In the genomic region with DNA sequence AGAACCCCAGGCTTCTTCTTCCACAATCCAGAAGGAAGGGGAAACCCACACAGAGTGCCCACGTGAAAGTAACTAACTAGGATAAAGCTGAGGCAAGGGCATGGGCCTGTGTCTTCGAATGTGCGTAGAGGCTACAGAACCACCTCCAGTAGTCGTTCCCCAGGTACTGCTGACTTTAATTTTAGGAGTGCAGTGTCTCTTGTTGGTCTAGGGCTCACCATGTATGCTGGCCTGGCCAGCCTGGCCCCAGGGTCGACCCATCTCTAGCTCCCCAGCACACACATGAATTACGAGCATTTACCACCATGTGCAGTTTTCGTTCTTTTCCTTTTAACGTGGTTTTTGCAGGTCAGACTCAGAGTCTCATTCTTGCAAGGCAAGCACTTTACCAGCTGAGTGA, we compare ENCODE assay signal across 22 mouse cellular contexts.
A peak's percentile ranks its signal among the peaks of the same experiment; 100 is the strongest.
DNase-seq lines count a peak whose midpoint lies in the region; ATAC-seq and TF ChIP-seq lines count a peak whose summit lies in the region.
"Had no signal": no experiment of that assay in that cellular context is flagged by ENCODE, and none has a peak within 500 bp of the region (broad histone marks: within the 10 kb centered on the region; RNA-seq: fewer than 3 reads in every experiment).

No protein-coding gene starts in this region.

- WGBS in heart, embryonic 12.5 days: 76% methylated on average over 8 of the region's 8 CpGs
- WGBS in limb, embryonic 11.5 days: 82% methylated on average over 8 of the region's 8 CpGs
- 87% methylated on average over 8 of the region's 8 CpGs for WGBS in limb, embryonic 10.5 days
- WGBS in midbrain, embryonic 16.5 days: 80% methylated on average over 8 of the region's 8 CpGs
- 82% methylated on average over 8 of the region's 8 CpGs for WGBS in midbrain, postnatal 0 days

- no peak overlapping the region for H3K4me3 ChIP-seq in heart, embryonic 12.5 days
- H3K4me3 ChIP-seq in limb, embryonic 11.5 days (ENCODE audit: low read depth, low read length): no peak overlapping the region
- H3K4me3 ChIP-seq in limb, embryonic 10.5 days: no peak overlapping the region
- H3K4me3 ChIP-seq in midbrain, embryonic 16.5 days (ENCODE audit: low read depth, low read length): no peak overlapping the region
- no peak overlapping the region for H3K4me3 ChIP-seq in midbrain, postnatal 0 days (ENCODE audit: low read depth, low read length)
- H3K4me3 ChIP-seq: embryonic facial prominence, embryonic 13.5 days; embryonic facial prominence, embryonic 15.5 days; erythroblast, embryonic 14.5 days; forebrain, embryonic 10.5 days; forebrain, embryonic 12.5 days had no signal

- no peak overlapping the region for H3K4me2 ChIP-seq in heart, embryonic 12.5 days
- no peak overlapping the region for H3K4me2 ChIP-seq in limb, embryonic 11.5 days (ENCODE audit: low read depth, severe bottlenecking)
- H3K4me2 ChIP-seq in midbrain, embryonic 16.5 days (ENCODE audit: low read length): no peak overlapping the region
- no peak overlapping the region for H3K4me2 ChIP-seq in midbrain, postnatal 0 days (ENCODE audit: low read depth, low read length, poor library complexity, severe bottlenecking)
- H3K4me2 ChIP-seq: embryonic facial prominence, embryonic 13.5 days; embryonic facial prominence, embryonic 15.5 days; forebrain, embryonic 12.5 days had no signal

- H3K27ac ChIP-seq in heart, embryonic 12.5 days (ENCODE audit: poor library complexity, severe bottlenecking): no peak overlapping the region
- no peak overlapping the region for H3K27ac ChIP-seq in limb, embryonic 11.5 days (replicated peaks; ENCODE audit: low read depth, low read length)
- H3K27ac ChIP-seq in limb, embryonic 10.5 days: no peak overlapping the region
- peak overlapping the region; percentile 5; the same call in 1 of the 2 replicates for H3K27ac ChIP-seq in midbrain, embryonic 16.5 days (ENCODE audit: low read length)
- no peak overlapping the region for H3K27ac ChIP-seq in midbrain, postnatal 0 days (ENCODE audit: low read depth, low read length)
- H3K27ac ChIP-seq: embryonic facial prominence, embryonic 13.5 days; embryonic facial prominence, embryonic 15.5 days; forebrain, embryonic 10.5 days; forebrain, embryonic 12.5 days had no signal

- TF ChIP-seq CTCF in midbrain, postnatal 0 days (IDR thresholded peaks at IDR 0.05): no peak

- ATAC-seq in heart, embryonic 12.5 days (ENCODE audit: insufficient number of reproducible peaks, low FRiP score): no peak
- no peak for ATAC-seq in limb, embryonic 11.5 days (ENCODE audit: insufficient number of reproducible peaks, low FRiP score, low TSS enrichment, low read depth)
- no peak for ATAC-seq in midbrain, embryonic 16.5 days
- ATAC-seq in midbrain, postnatal 0 days (ENCODE audit: low FRiP score): no peak
- ATAC-seq: forebrain, embryonic 14.5 days had no signal

- no peak overlapping the region for H3K9ac ChIP-seq in heart, embryonic 12.5 days
- no peak overlapping the region for H3K9ac ChIP-seq in limb, embryonic 11.5 days (ENCODE audit: low read length)
- no peak overlapping the region for H3K9ac ChIP-seq in midbrain, embryonic 16.5 days (ENCODE audit: low read depth, low read length)
- H3K9ac ChIP-seq in midbrain, postnatal 0 days (replicated peaks; ENCODE audit: low read length, poor library complexity, severe bottlenecking): no peak overlapping the region
- H3K9ac ChIP-seq: embryonic facial prominence, embryonic 13.5 days; embryonic facial prominence, embryonic 15.5 days; forebrain, embryonic 12.5 days had no signal

- no peaks in the 10 kb centered on the region for H3K27me3 ChIP-seq in heart, embryonic 12.5 days (replicated peaks)
- no peaks in the 10 kb centered on the region for H3K27me3 ChIP-seq in limb, embryonic 11.5 days (ENCODE audit: control insufficient read depth, insufficient read depth, low read length)
- no peaks in the 10 kb centered on the region for H3K27me3 ChIP-seq in limb, embryonic 10.5 days (ENCODE audit: low read depth, poor library complexity, severe bottlenecking)
- H3K27me3 ChIP-seq in midbrain, embryonic 16.5 days (ENCODE audit: control insufficient read depth, insufficient read depth, low read depth, low read length): no peaks in the 10 kb centered on the region
- no peaks in the 10 kb centered on the region for H3K27me3 ChIP-seq in midbrain, postnatal 0 days (ENCODE audit: insufficient read depth, low read length)
- H3K27me3 ChIP-seq: embryonic facial prominence, embryonic 13.5 days; embryonic facial prominence, embryonic 15.5 days; forebrain, embryonic 12.5 days had no signal

- no peaks in the 10 kb centered on the region for H3K9me3 ChIP-seq in heart, embryonic 12.5 days (replicated peaks)
- H3K9me3 ChIP-seq in limb, embryonic 11.5 days (ENCODE audit: control insufficient read depth, low read length): no peaks in the 10 kb centered on the region
- no peaks in the 10 kb centered on the region for H3K9me3 ChIP-seq in limb, embryonic 10.5 days (replicated peaks)
- H3K9me3 ChIP-seq in midbrain, embryonic 16.5 days (replicated peaks; ENCODE audit: control insufficient read depth, low read length, poor library complexity, severe bottlenecking): no peaks in the 10 kb centered on the region
- H3K9me3 ChIP-seq in midbrain, postnatal 0 days (ENCODE audit: low read length): no peaks in the 10 kb centered on the region
- H3K9me3 ChIP-seq: embryonic facial prominence, embryonic 13.5 days; embryonic facial prominence, embryonic 15.5 days; forebrain, embryonic 10.5 days; forebrain, embryonic 12.5 days had no signal

- H3K36me3 ChIP-seq in heart, embryonic 12.5 days: no peaks in the 10 kb centered on the region
- H3K36me3 ChIP-seq in limb, embryonic 11.5 days (ENCODE audit: control insufficient read depth, insufficient read depth, low read length): no peaks in the 10 kb centered on the region
- H3K36me3 ChIP-seq in limb, embryonic 10.5 days: no peaks in the 10 kb centered on the region
- H3K36me3 ChIP-seq in midbrain, embryonic 16.5 days (ENCODE audit: control insufficient read depth, insufficient read depth, low read length): no peaks in the 10 kb centered on the region
- no peaks in the 10 kb centered on the region for H3K36me3 ChIP-seq in midbrain, postnatal 0 days (ENCODE audit: insufficient read depth, low read length)
- H3K36me3 ChIP-seq: embryonic facial prominence, embryonic 13.5 days; embryonic facial prominence, embryonic 15.5 days; forebrain, embryonic 10.5 days; forebrain, embryonic 12.5 days had no signal

- peak; percentile 66 for DNase-seq in heart, adult 11 months
- peak; percentile 12 for DNase-seq in limb, embryonic 11.5 days (ENCODE audit: low spot score)
- DNase-seq in limb, embryonic 10.5 days (ENCODE audit: low spot score): no peak
- DNase-seq in midbrain, postnatal 0 days (ENCODE audit: low spot score): no peak
- DNase-seq: adrenal gland, adult 2 months; adrenal gland, postnatal 10 days; adrenal gland, postnatal 25 days; cerebellum, adult 11 months; cerebellum, adult 18-20 months; cerebellum, adult 8-10 months; cerebellum, adult 9-11 months; cerebellum, postnatal 14 days; cerebellum, postnatal 36 days; embryo, embryonic 11 days had no signal

- H3K4me1 ChIP-seq in heart, embryonic 12.5 days (replicated peaks): no peaks in the 10 kb centered on the region
- no peaks in the 10 kb centered on the region for H3K4me1 ChIP-seq in limb, embryonic 11.5 days (ENCODE audit: control insufficient read depth, insufficient read depth, low read length)
- H3K4me1 ChIP-seq in limb, embryonic 10.5 days: no peaks in the 10 kb centered on the region
- H3K4me1 ChIP-seq in midbrain, embryonic 16.5 days (ENCODE audit: control insufficient read depth, insufficient read depth, low read length): peaks cover 5% of the 10 kb centered on the region; the same call in 1 of the 2 replicates
- no peaks in the 10 kb centered on the region; the same call in 1 of the 2 replicates for H3K4me1 ChIP-seq in midbrain, postnatal 0 days (ENCODE audit: insufficient read depth, low read length)
- H3K4me1 ChIP-seq: embryonic facial prominence, embryonic 13.5 days; embryonic facial prominence, embryonic 15.5 days had no signal

Comparison
In these comparisons a context has a peak if more than half of its experiments do, and no peak if none do; other contexts are left out.
1. DNase-seq: peak in heart, adult 11 months (single experiment) and limb, embryonic 11.5 days (single experiment); none in limb, embryonic 10.5 days (single experiment) and midbrain, postnatal 0 days (single experiment).